Comparison of ENCODE assay signal across 10 mouse cellular contexts in genomic region chr4:114779758-114780546, GRCm38 (mm10). TPM values are rescaled to one million over a fixed set of nuclear protein-coding genes. Genes with fewer than 3 reads are reported as not detected.
DNase-seq lines count a peak whose midpoint lies in the region; ATAC-seq lines count a peak whose summit lies in the region.
"Had no signal": no experiment of that assay in that cellular context is flagged by ENCODE, and none has a peak within 500 bp of the region (broad histone marks: within the 10 kb centered on the region; RNA-seq: fewer than 3 reads in every experiment).

No protein-coding gene starts in this region.

- ATAC-seq in kidney, embryonic 15.5 days (replicated peaks; ENCODE audit: low FRiP score) = peak; percentile 89

- WGBS in kidney, embryonic 15.5 days = 13% methylated on average over 17 of the region's 17 CpGs

- peak overlapping the region; percentile 87 for H3K27ac ChIP-seq in kidney, embryonic 15.5 days

- peak overlapping the region; percentile 38 for H3K4me2 ChIP-seq in kidney, embryonic 15.5 days

- DNase-seq in testis, postnatal 14 days (ENCODE audit: low spot score) = peak; percentile 28
- DNase-seq in testis, postnatal 10 days (ENCODE audit: low spot score) = no peak
- DNase-seq in lung, postnatal 4 days = peak; percentile 59 to 80
- peak; percentile 17 to 20 for DNase-seq in urinary bladder, postnatal 36 days (ENCODE audit: low spot score in 2 of 2)
- DNase-seq in spleen, postnatal 14 days (ENCODE audit: low spot score in 2 of 2) = no peak
- no peak for DNase-seq in frontal cortex, postnatal 25 days (ENCODE audit: low spot score in 2 of 2)
- no peak for DNase-seq in layer of hippocampus, postnatal 25 days (ENCODE audit: extremely low spot score in 1 of 2, low spot score in 1 of 2)

- no peaks in the 10 kb centered on the region for H3K9me3 ChIP-seq in kidney, embryonic 15.5 days (replicated peaks)
- H3K9me3 ChIP-seq: megakaryocyte, embryonic 14.5 days had no signal

- no peaks in the 10 kb centered on the region for H3K36me3 ChIP-seq in kidney, embryonic 15.5 days

- peaks cover 58% of the 10 kb centered on the region for H3K4me1 ChIP-seq in kidney, embryonic 15.5 days
- H3K4me1 ChIP-seq: megakaryocyte, embryonic 14.5 days had no signal

- H3K27me3 ChIP-seq in kidney, embryonic 15.5 days = 0 out of 2 replicates have a peak, but pooled peaks cover 7% of the 10 kb centered on the region

- H3K9ac ChIP-seq in kidney, embryonic 15.5 days = no peak overlapping the region

- H3K4me3 ChIP-seq in kidney, embryonic 15.5 days (replicated peaks) = no peak overlapping the region
- H3K4me3 ChIP-seq: megakaryocyte, embryonic 14.5 days had no signal

RNA-seq across cellular contexts. Expression of gene Gm12830, which starts 41.6 kb away (rescaled TPM):
- polyA plus RNA-seq in kidney, embryonic 15.5 days (2015; fragmentation: Nextera tagmentation; extraction: Ambion mirVana) = 0.09 and 0.14 TPM in 2 replicates
- total RNA-seq in layer of hippocampus, postnatal 25 days (2021) = not detected
- total RNA-seq: ES-E14 had no signal

Comparison
In these comparisons a context has a peak if more than half of its experiments do, and no peak if none do; other contexts are left out.
1. DNase-seq: peak in testis, postnatal 14 days (single experiment), lung, postnatal 4 days (2 of 2) and urinary bladder, postnatal 36 days (2 of 2); none in testis, postnatal 10 days (single experiment), spleen, postnatal 14 days (0 of 2), frontal cortex, postnatal 25 days (0 of 2) and layer of hippocampus, postnatal 25 days (0 of 2).